Mouse (Mus musculus): ENCODE results near the gene Dsn1. TPM values are rescaled to one million over a fixed set of nuclear protein-coding genes. Genes with fewer than 3 reads are reported as not detected.

Gene Dsn1
- 56.9 and 59.5 TPM in 2 replicates for total RNA-seq (2015; ENCODE audit: low replicate concordance)
- 62.4 and 101 TPM in 2 replicates for total RNA-seq (2017; ENCODE audit: low replicate concordance)

- ATAC-seq (replicated peaks; ENCODE audit: low FRiP score, poor library complexity, severe bottlenecking) = peak; percentile 91
Observed at GRCm38 (mm10) chr2:157006511-157007233, at the start of gene Dsn1. Gene Dsn1 (minus strand): TSS chr2:157007154.

GRCm38 (mm10) chr2:157055721-157056120 lies 48.8 kb upstream of the Dsn1 start:
- ATAC-seq (replicated peaks; ENCODE audit: low FRiP score, poor library complexity, severe bottlenecking) = no peak

GRCm38 (mm10) chr2:157054816-157055215 lies 47.9 kb upstream of the Dsn1 start:
- no peak for ATAC-seq (replicated peaks; ENCODE audit: low FRiP score, poor library complexity, severe bottlenecking)

- no peak for ATAC-seq (replicated peaks; ENCODE audit: low FRiP score, poor library complexity, severe bottlenecking)
Observed at GRCm38 (mm10) chr2:157054297-157054696, 47.3 kb upstream of the Dsn1 start.

GRCm38 (mm10) chr2:157053787-157054186 lies 46.8 kb upstream of the Dsn1 start:
- ATAC-seq (replicated peaks; ENCODE audit: low FRiP score, poor library complexity, severe bottlenecking) = no peak

GRCm38 (mm10) chr2:157053124-157053523 lies 46.2 kb upstream of the Dsn1 start:
- ATAC-seq (replicated peaks; ENCODE audit: low FRiP score, poor library complexity, severe bottlenecking) = no peak

- ATAC-seq (replicated peaks; ENCODE audit: low FRiP score, poor library complexity, severe bottlenecking) = no peak
Observed at GRCm38 (mm10) chr2:157052448-157052847, 45.5 kb upstream of the Dsn1 start.

GRCm38 (mm10) chr2:157049831-157050243 lies 42.9 kb upstream of the Dsn1 start:
- no peak for ATAC-seq (replicated peaks; ENCODE audit: low FRiP score, poor library complexity, severe bottlenecking)

GRCm38 (mm10) chr2:157048395-157049181 lies 41.6 kb upstream of the Dsn1 start:
- no peak for ATAC-seq (replicated peaks; ENCODE audit: low FRiP score, poor library complexity, severe bottlenecking)

- no peak for ATAC-seq (replicated peaks; ENCODE audit: low FRiP score, poor library complexity, severe bottlenecking)
Observed at GRCm38 (mm10) chr2:157046956-157047355, 40.0 kb upstream of the Dsn1 start.

- ATAC-seq (replicated peaks; ENCODE audit: low FRiP score, poor library complexity, severe bottlenecking) = no peak
Observed at GRCm38 (mm10) chr2:157045932-157046331, 39.0 kb upstream of the Dsn1 start.

GRCm38 (mm10) chr2:157043987-157044386 lies 37.0 kb upstream of the Dsn1 start:
- no peak for ATAC-seq (replicated peaks; ENCODE audit: low FRiP score, poor library complexity, severe bottlenecking)

GRCm38 (mm10) chr2:157043556-157043955 lies 36.6 kb upstream of the Dsn1 start:
- ATAC-seq (replicated peaks; ENCODE audit: low FRiP score, poor library complexity, severe bottlenecking) = no peak

- ATAC-seq (replicated peaks; ENCODE audit: low FRiP score, poor library complexity, severe bottlenecking) = no peak
Observed at GRCm38 (mm10) chr2:157041421-157041820, 34.5 kb upstream of the Dsn1 start.

GRCm38 (mm10) chr2:157040649-157041046 lies 33.7 kb upstream of the Dsn1 start:
- 0 out of 2 replicates have a peak, but pooled peaks have one; percentile 20 for ATAC-seq (replicated peaks; ENCODE audit: low FRiP score, poor library complexity, severe bottlenecking)

GRCm38 (mm10) chr2:157039900-157040648 lies 33.1 kb upstream of the Dsn1 start:
- no peak for ATAC-seq (replicated peaks; ENCODE audit: low FRiP score, poor library complexity, severe bottlenecking)

GRCm38 (mm10) chr2:157037303-157037702 lies 30.3 kb upstream of the Dsn1 start:
- ATAC-seq (replicated peaks; ENCODE audit: low FRiP score, poor library complexity, severe bottlenecking) = no peak

GRCm38 (mm10) chr2:157036400-157036799 lies 29.4 kb upstream of the Dsn1 start:
- ATAC-seq (replicated peaks; ENCODE audit: low FRiP score, poor library complexity, severe bottlenecking) = no peak

- no peak for ATAC-seq (replicated peaks; ENCODE audit: low FRiP score, poor library complexity, severe bottlenecking)
Observed at GRCm38 (mm10) chr2:157035371-157035770, 28.4 kb upstream of the Dsn1 start.

GRCm38 (mm10) chr2:157030804-157031203 lies 23.9 kb upstream of the Dsn1 start:
- 0 out of 2 replicates have a peak, but pooled peaks have one; percentile 55 for ATAC-seq (replicated peaks; ENCODE audit: low FRiP score, poor library complexity, severe bottlenecking)

Measured in erythroid progenitor cell, adult 5-6 weeks (primary cell).